Mouse (Mus musculus): ENCODE data around the gene Glp1r. TPM values are rescaled to one million over a fixed set of nuclear protein-coding genes. Genes with fewer than 3 reads are reported as not detected.

Gene Glp1r
- polyA plus RNA-seq, 1 experiment from 2014 or later, result 0.32 TPM

DNA sequence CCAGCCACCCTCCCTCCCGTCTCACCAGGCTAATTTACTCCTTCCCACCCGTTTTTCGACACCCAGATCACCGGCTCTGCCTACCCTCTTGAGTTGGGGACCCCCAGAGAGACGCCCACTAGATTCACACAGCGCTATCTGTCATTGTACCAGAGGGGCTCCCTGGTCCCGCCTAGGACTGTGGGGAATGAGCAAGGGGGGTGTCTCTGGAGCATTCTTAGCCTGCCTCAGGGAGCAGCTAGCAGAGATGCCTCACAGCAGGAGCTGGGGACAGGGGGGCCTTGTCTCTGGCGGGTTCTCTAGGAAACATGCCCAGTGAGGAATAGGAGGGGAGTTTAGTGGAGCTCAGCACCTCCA lies 10.1 kb downstream of the Glp1r start:
- ATAC-seq (ENCODE audit: insufficient number of reproducible peaks, insufficient read depth, low FRiP score, low read depth), result no peak
- H3K4me1 ChIP-seq (ENCODE audit: control insufficient read depth in 2 of 2, insufficient read depth in 2 of 2, low read length in 2 of 2), result peaks cover 0 to 3% of the 10 kb centered on the region in 2 experiments; a peak in 1 of 4 replicates
- H3K9ac ChIP-seq (ENCODE audit: low read length), result no peak overlapping the region
- no peak overlapping the region for H3K4me3 ChIP-seq (ENCODE audit: control insufficient read depth in 1 of 2, insufficient read depth in 1 of 2, low read depth in 1 of 2, low read length in 2 of 2)
- H3K36me3 ChIP-seq (ENCODE audit: control insufficient read depth, insufficient read depth, low read length), result no peaks in the 10 kb centered on the region
- H3K27ac ChIP-seq (replicated peaks in 1 of 2; ENCODE audit: control insufficient read depth in 1 of 2, insufficient read depth in 1 of 2, low read depth in 2 of 2, low read length in 2 of 2), result no peak overlapping the region
- H3K4me2 ChIP-seq (ENCODE audit: low read length), result no peak overlapping the region
- H3K27me3 ChIP-seq (ENCODE audit: control insufficient read depth, insufficient read depth, low read length), result no peaks in the 10 kb centered on the region
- 38% methylated on average over 8 of the region's 8 CpGs for WGBS
- no peaks in the 10 kb centered on the region for H3K9me3 ChIP-seq (ENCODE audit: control insufficient read depth, low read length)

DNA sequence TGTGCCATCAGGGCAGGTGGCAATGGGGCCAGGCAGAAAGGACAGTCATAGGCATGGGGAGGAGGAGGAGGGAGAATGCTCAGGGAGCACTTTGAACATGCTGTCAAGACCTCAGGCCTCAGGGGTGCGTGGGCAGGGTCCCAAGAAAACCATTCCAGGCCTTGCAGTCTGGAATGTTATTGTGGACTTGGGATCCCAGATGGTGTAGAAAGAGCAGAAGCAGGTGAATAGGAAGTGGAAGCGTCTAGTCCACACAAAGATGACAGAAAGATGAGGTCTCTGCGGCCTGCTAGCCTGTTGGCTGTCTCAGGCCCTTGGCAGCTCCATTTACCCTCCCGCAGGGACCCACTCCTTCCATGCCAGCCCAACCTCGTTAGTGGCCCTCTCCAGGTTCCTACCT lies 10.9 kb downstream of the Glp1r start:
- H3K4me2 ChIP-seq (ENCODE audit: low read length), result no peak overlapping the region
- no peak overlapping the region for H3K4me3 ChIP-seq (ENCODE audit: control insufficient read depth in 1 of 2, insufficient read depth in 1 of 2, low read depth in 1 of 2, low read length in 2 of 2)
- no peaks in the 10 kb centered on the region for H3K9me3 ChIP-seq (ENCODE audit: control insufficient read depth, low read length)
- H3K4me1 ChIP-seq (ENCODE audit: control insufficient read depth in 2 of 2, insufficient read depth in 2 of 2, low read length in 2 of 2), result peaks cover 0 to 2% of the 10 kb centered on the region in 2 experiments; a peak in 1 of 4 replicates
- H3K36me3 ChIP-seq (ENCODE audit: control insufficient read depth, insufficient read depth, low read length), result no peaks in the 10 kb centered on the region
- H3K27me3 ChIP-seq (ENCODE audit: control insufficient read depth, insufficient read depth, low read length), result no peaks in the 10 kb centered on the region
- WGBS, result 80% methylated on average over 5 of the region's 5 CpGs
- no peak overlapping the region for H3K27ac ChIP-seq (replicated peaks in 1 of 2; ENCODE audit: control insufficient read depth in 1 of 2, insufficient read depth in 1 of 2, low read depth in 2 of 2, low read length in 2 of 2)
- no peak overlapping the region for H3K9ac ChIP-seq (ENCODE audit: low read length)
- ATAC-seq (ENCODE audit: insufficient number of reproducible peaks, insufficient read depth, low FRiP score, low read depth), result no peak

DNA sequence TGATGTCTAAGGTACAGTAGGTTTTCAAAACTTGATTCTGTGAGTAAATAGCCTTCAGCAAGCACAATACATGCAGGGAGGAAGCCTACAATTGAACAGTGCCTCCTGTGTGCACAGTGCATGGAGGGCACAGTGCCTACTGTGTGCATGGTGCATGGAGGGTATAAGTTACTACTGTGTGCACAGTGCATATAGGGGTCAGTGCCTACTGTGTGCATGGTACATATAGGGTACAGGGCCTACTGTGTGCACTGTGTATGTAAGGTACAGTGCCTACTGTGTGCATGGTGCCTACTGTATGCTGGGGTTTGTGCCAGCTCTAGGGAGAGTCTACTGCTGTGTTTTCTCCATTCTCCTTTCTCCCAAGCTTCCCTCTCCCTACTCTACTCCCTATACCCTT lies 12.6 kb downstream of the Glp1r start:
- Histone ChIP-seq H3K4me3 (ENCODE audit: control insufficient read depth in 1 of 2, insufficient read depth in 1 of 2, low read depth in 1 of 2, low read length in 2 of 2) (no peak overlapping the region), H3K27ac (replicated peaks in 1 of 2; ENCODE audit: control insufficient read depth in 1 of 2, insufficient read depth in 1 of 2, low read depth in 2 of 2, low read length in 2 of 2) (no peak overlapping the region), H3K9me3 (ENCODE audit: control insufficient read depth, low read length) (no peaks in the 10 kb centered on the region), H3K4me1 (ENCODE audit: control insufficient read depth in 2 of 2, insufficient read depth in 2 of 2, low read length in 2 of 2) (no peaks in the 10 kb centered on the region), H3K27me3 (ENCODE audit: control insufficient read depth, insufficient read depth, low read length) (no peaks in the 10 kb centered on the region), H3K9ac (ENCODE audit: low read length) (no peak overlapping the region), H3K36me3 (ENCODE audit: control insufficient read depth, insufficient read depth, low read length) (no peaks in the 10 kb centered on the region), H3K4me2 (ENCODE audit: low read length) (no peak overlapping the region)
- ATAC-seq (ENCODE audit: insufficient number of reproducible peaks, insufficient read depth, low FRiP score, low read depth), result no peak

DNA sequence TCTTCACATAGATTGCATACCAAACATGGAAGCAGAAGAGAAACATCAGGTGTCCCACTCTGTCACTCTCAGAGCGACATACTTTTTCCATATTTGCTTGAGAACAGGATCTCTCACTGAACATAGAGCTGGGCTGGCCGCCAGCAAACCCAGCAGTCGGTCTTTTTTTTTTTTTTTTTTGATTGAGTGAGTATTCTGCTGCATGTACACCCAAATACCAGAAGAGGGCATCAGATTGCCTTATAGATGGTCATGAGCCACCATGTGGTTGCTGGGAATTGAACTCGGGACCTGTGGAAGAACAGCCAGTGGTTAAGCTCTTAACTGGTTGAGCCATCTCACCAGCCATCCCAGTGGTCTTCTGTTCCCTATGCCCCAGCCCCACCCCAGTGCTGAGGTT lies 21.9 kb downstream of the Glp1r start:
- Histone ChIP-seq H3K4me2 (ENCODE audit: low read length) (no peak overlapping the region), H3K36me3 (ENCODE audit: control insufficient read depth, insufficient read depth, low read length) (no peaks in the 10 kb centered on the region), H3K9me3 (ENCODE audit: control insufficient read depth, low read length) (no peaks in the 10 kb centered on the region), H3K4me3 (ENCODE audit: control insufficient read depth in 1 of 2, insufficient read depth in 1 of 2, low read depth in 1 of 2, low read length in 2 of 2) (no peak overlapping the region), H3K27ac (replicated peaks in 1 of 2; ENCODE audit: control insufficient read depth in 1 of 2, insufficient read depth in 1 of 2, low read depth in 2 of 2, low read length in 2 of 2) (no peak overlapping the region), H3K9ac (ENCODE audit: low read length) (no peak overlapping the region), H3K27me3 (ENCODE audit: control insufficient read depth, insufficient read depth, low read length) (no peaks in the 10 kb centered on the region), H3K4me1 (ENCODE audit: control insufficient read depth in 2 of 2, insufficient read depth in 2 of 2, low read length in 2 of 2) (no peaks in the 10 kb centered on the region)
- no peak for ATAC-seq (ENCODE audit: insufficient number of reproducible peaks, insufficient read depth, low FRiP score, low read depth)
- WGBS, result 52% methylated on average over 4 of the region's 4 CpGs

DNA sequence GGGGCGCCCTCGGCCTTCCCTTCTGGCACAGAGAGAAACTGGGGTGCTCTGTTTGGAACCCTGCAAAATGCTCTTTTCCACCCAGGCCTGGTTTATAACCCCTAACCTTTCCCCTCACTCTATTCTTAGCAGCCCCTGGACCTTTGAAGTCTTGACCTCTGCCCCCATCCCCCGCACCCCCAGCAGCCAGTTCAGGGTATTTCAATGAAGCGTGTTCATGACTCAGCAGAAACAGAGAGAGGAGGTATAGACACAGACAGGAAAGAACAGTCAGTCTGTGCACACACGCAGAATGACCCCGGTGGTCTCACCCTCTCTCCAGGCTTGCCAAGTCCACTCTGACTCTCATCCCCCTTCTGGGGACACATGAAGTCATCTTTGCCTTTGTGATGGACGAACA lies 29.2 kb downstream of the Glp1r start:
- Histone ChIP-seq H3K9ac (ENCODE audit: low read length) (no peak overlapping the region), H3K27ac (replicated peaks in 1 of 2; ENCODE audit: control insufficient read depth in 1 of 2, insufficient read depth in 1 of 2, low read depth in 2 of 2, low read length in 2 of 2) (no peak overlapping the region), H3K4me3 (ENCODE audit: control insufficient read depth in 1 of 2, insufficient read depth in 1 of 2, low read depth in 1 of 2, low read length in 2 of 2) (no peak overlapping the region), H3K4me1 (ENCODE audit: control insufficient read depth in 2 of 2, insufficient read depth in 2 of 2, low read length in 2 of 2) (no peaks in the 10 kb centered on the region), H3K36me3 (ENCODE audit: control insufficient read depth, insufficient read depth, low read length) (no peaks in the 10 kb centered on the region), H3K27me3 (ENCODE audit: control insufficient read depth, insufficient read depth, low read length) (no peaks in the 10 kb centered on the region), H3K9me3 (ENCODE audit: control insufficient read depth, low read length) (no peaks in the 10 kb centered on the region), H3K4me2 (ENCODE audit: low read length) (no peak overlapping the region)
- no peak for ATAC-seq (ENCODE audit: insufficient number of reproducible peaks, insufficient read depth, low FRiP score, low read depth)
- 83% methylated on average over 7 of the region's 7 CpGs for WGBS

DNA sequence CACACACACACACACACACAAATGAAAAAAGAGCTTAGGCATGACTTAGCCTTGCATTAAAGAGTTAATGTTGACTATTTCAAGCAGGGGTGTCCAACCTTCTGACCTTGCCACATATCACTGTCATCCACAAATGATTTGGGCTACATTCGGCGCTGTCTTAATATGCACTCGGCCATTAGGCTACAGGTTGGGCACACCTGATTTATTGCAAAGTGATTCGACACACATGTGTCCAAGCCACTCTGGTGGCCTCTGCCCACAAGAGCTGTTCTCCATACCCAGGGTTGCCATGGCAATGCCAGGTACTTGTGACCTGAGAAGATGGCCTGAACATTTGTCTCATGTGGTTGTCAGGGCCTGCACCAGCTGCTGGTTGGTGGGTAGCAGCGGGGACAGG lies 31.2 kb downstream of the Glp1r start:
- 83% methylated on average over 5 of the region's 5 CpGs for WGBS
- Histone ChIP-seq H3K36me3 (ENCODE audit: control insufficient read depth, insufficient read depth, low read length) (no peaks in the 10 kb centered on the region), H3K4me2 (ENCODE audit: low read length) (no peak overlapping the region), H3K9me3 (ENCODE audit: control insufficient read depth, low read length) (no peaks in the 10 kb centered on the region), H3K27ac (replicated peaks in 1 of 2; ENCODE audit: control insufficient read depth in 1 of 2, insufficient read depth in 1 of 2, low read depth in 2 of 2, low read length in 2 of 2) (no peak overlapping the region), H3K4me1 (ENCODE audit: control insufficient read depth in 2 of 2, insufficient read depth in 2 of 2, low read length in 2 of 2) (peaks cover under 1 to 2% of the 10 kb centered on the region in 2 experiments; a peak in 1 of 4 replicates), H3K4me3 (ENCODE audit: control insufficient read depth in 1 of 2, insufficient read depth in 1 of 2, low read depth in 1 of 2, low read length in 2 of 2) (no peak overlapping the region), H3K9ac (ENCODE audit: low read length) (no peak overlapping the region), H3K27me3 (ENCODE audit: control insufficient read depth, insufficient read depth, low read length) (no peaks in the 10 kb centered on the region)
- no peak for ATAC-seq (ENCODE audit: insufficient number of reproducible peaks, insufficient read depth, low FRiP score, low read depth)

DNA sequence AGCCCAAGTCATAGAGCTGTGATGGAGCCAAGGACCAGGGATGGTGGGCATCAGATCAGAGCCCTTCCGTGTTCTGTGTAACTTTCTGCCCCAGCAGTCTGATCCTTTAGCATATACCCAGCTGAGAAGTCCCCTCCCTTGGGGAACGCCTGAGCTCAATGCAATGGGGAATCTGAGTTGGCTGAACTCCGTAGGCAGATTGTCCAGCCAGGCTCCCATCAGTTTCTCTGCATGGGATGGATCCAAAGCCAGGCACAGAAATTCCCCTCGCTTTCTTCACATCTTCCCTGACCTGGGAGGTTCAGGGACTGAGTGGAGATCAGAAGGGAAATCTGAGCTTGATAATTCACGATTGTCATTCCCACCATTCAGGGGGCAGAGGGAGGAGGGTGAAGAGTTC lies 33.7 kb downstream of the Glp1r start:
- H3K4me2 ChIP-seq (ENCODE audit: low read length), result no peak overlapping the region
- no peak overlapping the region for H3K9ac ChIP-seq (ENCODE audit: low read length)
- no peak for ATAC-seq (ENCODE audit: insufficient number of reproducible peaks, insufficient read depth, low FRiP score, low read depth)
- WGBS, result 72% methylated on average over 5 of the region's 5 CpGs
- H3K4me1 ChIP-seq (ENCODE audit: control insufficient read depth in 2 of 2, insufficient read depth in 2 of 2, low read length in 2 of 2), result peaks cover 10 to 16% of the 10 kb centered on the region in 2 experiments
- H3K27me3 ChIP-seq (ENCODE audit: control insufficient read depth, insufficient read depth, low read length), result no peaks in the 10 kb centered on the region
- H3K27ac ChIP-seq (replicated peaks in 1 of 2; ENCODE audit: control insufficient read depth in 1 of 2, insufficient read depth in 1 of 2, low read depth in 2 of 2, low read length in 2 of 2), result no peak overlapping the region
- H3K4me3 ChIP-seq (ENCODE audit: control insufficient read depth in 1 of 2, insufficient read depth in 1 of 2, low read depth in 1 of 2, low read length in 2 of 2), result no peak overlapping the region
- no peaks in the 10 kb centered on the region for H3K9me3 ChIP-seq (ENCODE audit: control insufficient read depth, low read length)
- no peaks in the 10 kb centered on the region for H3K36me3 ChIP-seq (ENCODE audit: control insufficient read depth, insufficient read depth, low read length)

DNA sequence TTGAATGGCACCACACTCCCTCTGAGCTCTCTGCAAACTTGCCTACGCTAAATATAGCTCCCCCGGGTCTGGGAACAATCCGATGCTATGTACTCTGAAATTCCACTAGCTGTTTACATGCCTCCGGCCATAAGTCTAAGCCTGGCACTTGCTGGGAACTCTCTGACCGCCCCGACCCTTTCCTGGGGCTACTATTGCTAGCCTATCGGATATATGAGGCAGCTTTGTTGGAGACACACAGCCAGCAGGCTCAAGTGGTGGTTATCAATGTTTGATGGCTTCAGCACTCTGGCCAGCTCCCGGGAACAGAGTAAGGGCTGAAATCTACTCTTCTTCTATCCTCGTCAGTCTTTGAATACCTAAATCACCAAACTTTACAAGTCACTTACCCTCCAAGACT lies 36.9 kb downstream of the Glp1r start:
- no peak overlapping the region for H3K4me3 ChIP-seq (ENCODE audit: control insufficient read depth in 1 of 2, insufficient read depth in 1 of 2, low read depth in 1 of 2, low read length in 2 of 2)
- H3K9ac ChIP-seq (ENCODE audit: low read length), result no peak overlapping the region
- no peaks in the 10 kb centered on the region for H3K27me3 ChIP-seq (ENCODE audit: control insufficient read depth, insufficient read depth, low read length)
- peak; percentile 56; the same call in 1 of the 2 replicates for ATAC-seq (ENCODE audit: insufficient number of reproducible peaks, insufficient read depth, low FRiP score, low read depth)
- no peaks in the 10 kb centered on the region for H3K9me3 ChIP-seq (ENCODE audit: control insufficient read depth, low read length)
- no peak overlapping the region for H3K4me2 ChIP-seq (ENCODE audit: low read length)
- H3K4me1 ChIP-seq (ENCODE audit: control insufficient read depth in 2 of 2, insufficient read depth in 2 of 2, low read length in 2 of 2), result peaks cover 10 to 16% of the 10 kb centered on the region in 2 experiments
- no peaks in the 10 kb centered on the region for H3K36me3 ChIP-seq (ENCODE audit: control insufficient read depth, insufficient read depth, low read length)
- 16% methylated on average over 9 of the region's 9 CpGs for WGBS
- H3K27ac ChIP-seq (replicated peaks in 1 of 2; ENCODE audit: control insufficient read depth in 1 of 2, insufficient read depth in 1 of 2, low read depth in 2 of 2, low read length in 2 of 2), result no peak overlapping the region
